Comparison of ENCODE assay signal across 25 mouse cellular contexts in genomic region chr13:5767202-5767601, GRCm38 (mm10).
"Had no signal": no experiment of that assay in that cellular context is flagged by ENCODE, and none has a peak within 500 bp of the region (broad histone marks: within the 10 kb centered on the region; RNA-seq: fewer than 3 reads in every experiment).

No protein-coding gene starts in this region.

- H3K27me3 ChIP-seq: forebrain, embryonic 15.5 days; heart, embryonic 12.5 days; hindbrain, embryonic 13.5 days; hindbrain, embryonic 15.5 days; kidney, embryonic 15.5 days; limb, embryonic 12.5 days had no signal

- H3K4me2 ChIP-seq: forebrain, embryonic 15.5 days; heart, embryonic 12.5 days; hindbrain, embryonic 13.5 days; hindbrain, embryonic 15.5 days; kidney, embryonic 15.5 days; limb, embryonic 12.5 days had no signal

- H3K4me1 ChIP-seq: forebrain, embryonic 15.5 days; hindbrain, embryonic 10.5 days; hindbrain, embryonic 13.5 days; hindbrain, embryonic 15.5 days; kidney, embryonic 15.5 days; limb, embryonic 10.5 days; limb, embryonic 12.5 days had no signal

- H3K9me3 ChIP-seq: forebrain, embryonic 15.5 days; heart, embryonic 10.5 days; heart, embryonic 12.5 days; hindbrain, embryonic 10.5 days; hindbrain, embryonic 13.5 days; hindbrain, embryonic 15.5 days; kidney, embryonic 15.5 days; limb, embryonic 10.5 days; limb, embryonic 12.5 days had no signal

- DNase-seq: forebrain, postnatal 0 days; gastrocnemius, postnatal 14 days; heart, adult 18-20 months; heart, postnatal 10 days; heart, postnatal 4 days; kidney, adult 11 months; kidney, adult 2 months; kidney, adult 9 months; kidney, postnatal 14 days; kidney, postnatal 36 days; layer of hippocampus, adult 9-11 months; layer of hippocampus, postnatal 36 days had no signal

- H3K4me3 ChIP-seq: forebrain, embryonic 15.5 days; heart, embryonic 10.5 days; heart, embryonic 12.5 days; hindbrain, embryonic 10.5 days; hindbrain, embryonic 13.5 days; hindbrain, embryonic 15.5 days; kidney, embryonic 15.5 days; left cerebral cortex, adult 2 months; limb, embryonic 10.5 days; limb, embryonic 12.5 days had no signal

- H3K9ac ChIP-seq: forebrain, embryonic 15.5 days; forebrain, postnatal 0 days; heart, embryonic 12.5 days; hindbrain, embryonic 13.5 days; hindbrain, embryonic 15.5 days; kidney, embryonic 15.5 days; limb, embryonic 12.5 days had no signal

- H3K36me3 ChIP-seq: forebrain, embryonic 15.5 days; heart, embryonic 10.5 days; heart, embryonic 12.5 days; hindbrain, embryonic 10.5 days; hindbrain, embryonic 13.5 days; hindbrain, embryonic 15.5 days; kidney, embryonic 15.5 days; limb, embryonic 10.5 days; limb, embryonic 12.5 days had no signal

- ATAC-seq: forebrain, embryonic 15.5 days; forebrain, postnatal 0 days; hindbrain, postnatal 0 days; intestine, embryonic 16.5 days had no signal

- H3K27ac ChIP-seq: forebrain, embryonic 15.5 days; heart, embryonic 10.5 days; hindbrain, embryonic 10.5 days; hindbrain, embryonic 13.5 days; hindbrain, embryonic 15.5 days; hindbrain, postnatal 0 days; kidney, embryonic 15.5 days; kidney, postnatal 0 days; left cerebral cortex, adult 2 months; limb, embryonic 10.5 days; limb, embryonic 12.5 days had no signal
